ENCODE assay signal across 14 mouse cellular contexts in the genomic region with DNA sequence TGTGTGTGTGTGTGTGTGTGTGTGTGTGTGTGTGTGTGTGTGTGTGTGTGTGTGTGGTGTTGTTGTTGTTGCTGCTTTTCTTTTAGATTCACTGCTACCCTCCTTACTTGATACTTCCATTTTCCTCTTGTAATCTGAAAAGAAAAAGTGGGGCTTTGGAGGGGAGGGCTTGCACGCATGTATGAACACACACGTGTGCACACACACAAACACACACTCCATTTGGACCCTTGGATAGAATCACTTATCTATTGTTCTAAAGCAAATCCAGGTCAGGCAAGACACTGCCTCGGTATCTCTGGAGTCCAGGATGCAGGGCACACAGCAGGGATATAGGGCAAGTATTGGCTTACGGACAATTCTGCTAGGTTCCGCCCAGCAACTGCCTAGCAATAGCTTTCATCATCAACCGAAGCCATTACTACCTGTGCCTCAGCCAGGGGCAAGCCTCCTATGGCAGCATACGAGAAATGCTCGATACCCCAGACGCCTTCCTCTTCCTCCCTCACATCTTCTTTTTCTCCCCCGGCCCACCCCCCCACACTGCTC. TPM values are rescaled to one million over a fixed set of nuclear protein-coding genes. Genes with fewer than 3 reads are reported as not detected.
A peak's percentile ranks its signal among the peaks of the same experiment; 100 is the strongest.
DNase-seq lines count a peak whose midpoint lies in the region; ATAC-seq and TF ChIP-seq lines count a peak whose summit lies in the region.
"Had no signal": no experiment of that assay in that cellular context is flagged by ENCODE, and none has a peak within 500 bp of the region (broad histone marks: within the 10 kb centered on the region; RNA-seq: fewer than 3 reads in every experiment).

No protein-coding gene starts in this region.

- ATAC-seq in hindbrain, embryonic 13.5 days (ENCODE audit: low FRiP score) = no peak
- peak; percentile 24; the same call in 1 of the 2 replicates for ATAC-seq in limb, embryonic 12.5 days (ENCODE audit: insufficient number of reproducible peaks, insufficient read depth, low FRiP score, low TSS enrichment, low read depth)
- ATAC-seq: liver, embryonic 12.5 days had no signal

- peaks cover 25% of the 10 kb centered on the region for H3K4me1 ChIP-seq in hindbrain, embryonic 10.5 days (replicated peaks)
- peaks cover 20% of the 10 kb centered on the region for H3K4me1 ChIP-seq in hindbrain, embryonic 13.5 days (replicated peaks)
- H3K4me1 ChIP-seq in embryonic facial prominence, embryonic 10.5 days = peaks cover 35% of the 10 kb centered on the region
- peaks cover 13% of the 10 kb centered on the region for H3K4me1 ChIP-seq in limb, embryonic 12.5 days (replicated peaks)
- H3K4me1 ChIP-seq: liver, embryonic 12.5 days had no signal

- DNase-seq in hindbrain, embryonic 10.5 days (ENCODE audit: low spot score) = peak; percentile 18
- peak; percentile 24 for DNase-seq in brain, embryonic 14.5 days (ENCODE audit: low read depth)
- no peak for DNase-seq in embryonic facial prominence, embryonic 10.5 days (ENCODE audit: low spot score)
- DNase-seq in cerebellum, adult 11-12 months = no peak
- no peak for DNase-seq in spleen, postnatal 14 days (ENCODE audit: low spot score in 2 of 2)
- DNase-seq in urinary bladder, postnatal 14 days (ENCODE audit: low spot score) = no peak
- DNase-seq: cerebellum, adult 2 months; gastrocnemius, postnatal 36 days; kidney, postnatal 10 days; right cerebral cortex, adult 18-20 months had no signal

- no peak for TF ChIP-seq POLR2A in brain, embryonic 14.5 days (IDR thresholded peaks at IDR 0.05; ENCODE audit: borderline replicate concordance, extremely low read depth, insufficient read depth, insufficient read length, poor library complexity, severe bottlenecking)

- TF ChIP-seq CTCF in brain, embryonic 14.5 days (IDR thresholded peaks at IDR 0.05; ENCODE audit: borderline replicate concordance, extremely low read depth, insufficient read depth, insufficient read length) = no peak

- WGBS in hindbrain, embryonic 10.5 days = 53% methylated on average over 10 of the region's 10 CpGs
- 48% methylated on average over 10 of the region's 10 CpGs for WGBS in hindbrain, embryonic 13.5 days
- 63% methylated on average over 10 of the region's 10 CpGs for WGBS in embryonic facial prominence, embryonic 10.5 days
- 78% methylated on average over 10 of the region's 10 CpGs for WGBS in limb, embryonic 12.5 days

- peaks cover 25% of the 10 kb centered on the region for H3K36me3 ChIP-seq in hindbrain, embryonic 10.5 days
- H3K36me3 ChIP-seq in hindbrain, embryonic 13.5 days = no peaks in the 10 kb centered on the region
- peaks cover 23% of the 10 kb centered on the region for H3K36me3 ChIP-seq in embryonic facial prominence, embryonic 10.5 days (replicated peaks)
- H3K36me3 ChIP-seq in limb, embryonic 12.5 days = peaks cover 35% of the 10 kb centered on the region
- H3K36me3 ChIP-seq: liver, embryonic 12.5 days had no signal

- no peak overlapping the region for H3K9ac ChIP-seq in hindbrain, embryonic 13.5 days
- no peak overlapping the region; the same call in 1 of the 2 replicates for H3K9ac ChIP-seq in limb, embryonic 12.5 days (replicated peaks)
- H3K9ac ChIP-seq: liver, embryonic 12.5 days had no signal

- H3K9me3 ChIP-seq in hindbrain, embryonic 10.5 days = no peaks in the 10 kb centered on the region
- no peaks in the 10 kb centered on the region for H3K9me3 ChIP-seq in hindbrain, embryonic 13.5 days
- no peaks in the 10 kb centered on the region for H3K9me3 ChIP-seq in embryonic facial prominence, embryonic 10.5 days
- H3K9me3 ChIP-seq in limb, embryonic 12.5 days = no peaks in the 10 kb centered on the region
- H3K9me3 ChIP-seq: liver, embryonic 12.5 days had no signal

- peak overlapping the region; percentile 92 for H3K27ac ChIP-seq in hindbrain, embryonic 10.5 days
- no peak overlapping the region for H3K27ac ChIP-seq in hindbrain, embryonic 13.5 days
- H3K27ac ChIP-seq in embryonic facial prominence, embryonic 10.5 days (replicated peaks) = peak overlapping the region; percentile 83
- peak overlapping the region; percentile 41; the same call in 1 of the 2 replicates for H3K27ac ChIP-seq in limb, embryonic 12.5 days
- H3K27ac ChIP-seq: left cerebral cortex, adult 2 months; liver, embryonic 12.5 days had no signal

- H3K4me3 ChIP-seq in hindbrain, embryonic 10.5 days = no peak overlapping the region
- H3K4me3 ChIP-seq in hindbrain, embryonic 13.5 days = no peak overlapping the region
- no peak overlapping the region for H3K4me3 ChIP-seq in embryonic facial prominence, embryonic 10.5 days
- H3K4me3 ChIP-seq in limb, embryonic 12.5 days (replicated peaks) = no peak overlapping the region
- H3K4me3 ChIP-seq: left cerebral cortex, adult 2 months; liver, embryonic 12.5 days had no signal

- no peak overlapping the region for H3K4me2 ChIP-seq in hindbrain, embryonic 13.5 days
- H3K4me2 ChIP-seq in limb, embryonic 12.5 days = no peak overlapping the region
- H3K4me2 ChIP-seq: liver, embryonic 12.5 days had no signal

- no peaks in the 10 kb centered on the region for H3K27me3 ChIP-seq in hindbrain, embryonic 10.5 days (ENCODE audit: insufficient read depth, poor library complexity, severe bottlenecking)
- H3K27me3 ChIP-seq in hindbrain, embryonic 13.5 days = no peaks in the 10 kb centered on the region
- H3K27me3 ChIP-seq in embryonic facial prominence, embryonic 10.5 days (replicated peaks; ENCODE audit: low read depth, poor library complexity, severe bottlenecking) = no peaks in the 10 kb centered on the region
- H3K27me3 ChIP-seq in limb, embryonic 12.5 days = no peaks in the 10 kb centered on the region
- H3K27me3 ChIP-seq: liver, embryonic 12.5 days had no signal

RNA-seq across cellular contexts. Expression of a gene that starts 45.2 kb away (rescaled TPM):
- 13.4 and 15.1 TPM in 2 replicates for polyA plus RNA-seq in hindbrain, embryonic 10.5 days (2016; fragmentation: Nextera tagmentation; extraction: Ambion mirVana)
- polyA plus RNA-seq in hindbrain, embryonic 13.5 days (2015; fragmentation: Nextera tagmentation; extraction: Ambion mirVana) = 6.6 and 6.8 TPM in 2 replicates
- 15.1 and 15.9 TPM in 2 replicates for polyA plus RNA-seq in brain, embryonic 14.5 days (2012; rRNA removed)
- polyA plus RNA-seq in embryonic facial prominence, embryonic 10.5 days (2016; fragmentation: Nextera tagmentation; extraction: Ambion mirVana) = 16.1 and 16.5 TPM in 2 replicates
- polyA plus RNA-seq in limb, embryonic 12.5 days (2016; fragmentation: Nextera tagmentation; extraction: Ambion mirVana) = 11.3 and 12.6 TPM in 2 replicates

Comparison
In these comparisons a context has a peak if more than half of its experiments do, and no peak if none do; other contexts are left out.
1. DNase-seq: peak in hindbrain, embryonic 10.5 days (single experiment) and brain, embryonic 14.5 days (single experiment); none in embryonic facial prominence, embryonic 10.5 days (single experiment), cerebellum, adult 11-12 months (single experiment), spleen, postnatal 14 days (0 of 2) and urinary bladder, postnatal 14 days (single experiment).